Mouse (Mus musculus): Measurements from ENCODE around the gene Tmem221.
A peak's percentile ranks its signal among the peaks of the same experiment; 100 is the strongest.

Gene Tmem221

DNA sequence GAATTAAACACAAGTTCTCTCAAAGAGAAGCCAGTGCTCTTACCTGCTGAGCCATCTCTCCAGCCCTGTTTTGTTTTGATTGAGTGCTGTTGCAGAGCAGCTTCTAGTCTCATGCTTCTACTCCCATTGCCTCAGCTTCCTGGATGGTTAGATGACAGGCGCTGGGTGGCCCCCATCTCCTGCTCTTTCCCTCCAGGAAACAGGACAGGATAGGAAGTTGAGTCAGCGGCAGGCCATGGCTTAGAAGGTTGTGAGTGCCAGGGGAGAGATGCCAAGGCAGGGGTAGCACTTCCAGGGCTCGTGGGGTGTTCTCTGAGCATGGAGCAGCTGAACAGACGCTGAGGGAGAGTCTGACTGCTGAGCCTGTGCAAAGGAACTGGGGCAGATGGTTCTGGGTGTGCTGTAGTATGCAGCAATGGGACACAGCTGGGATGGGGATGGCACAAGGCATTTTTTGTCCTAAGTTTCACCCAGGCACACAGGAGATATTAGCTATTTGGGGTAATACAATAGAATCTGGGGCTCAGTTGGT lies 19.3 kb upstream of the Tmem221 start:
- no peak for DNase-seq (ENCODE audit: low spot score in 2 of 2)

- no peak for DNase-seq (ENCODE audit: low spot score in 2 of 2)
Observed at GRCm38 (mm10) chr8:71575020-71575419, 16.3 kb upstream of the Tmem221 start.

GRCm38 (mm10) chr8:71574426-71574825 lies 15.8 kb upstream of the Tmem221 start:
- no peak for DNase-seq (ENCODE audit: low spot score in 2 of 2)

DNA sequence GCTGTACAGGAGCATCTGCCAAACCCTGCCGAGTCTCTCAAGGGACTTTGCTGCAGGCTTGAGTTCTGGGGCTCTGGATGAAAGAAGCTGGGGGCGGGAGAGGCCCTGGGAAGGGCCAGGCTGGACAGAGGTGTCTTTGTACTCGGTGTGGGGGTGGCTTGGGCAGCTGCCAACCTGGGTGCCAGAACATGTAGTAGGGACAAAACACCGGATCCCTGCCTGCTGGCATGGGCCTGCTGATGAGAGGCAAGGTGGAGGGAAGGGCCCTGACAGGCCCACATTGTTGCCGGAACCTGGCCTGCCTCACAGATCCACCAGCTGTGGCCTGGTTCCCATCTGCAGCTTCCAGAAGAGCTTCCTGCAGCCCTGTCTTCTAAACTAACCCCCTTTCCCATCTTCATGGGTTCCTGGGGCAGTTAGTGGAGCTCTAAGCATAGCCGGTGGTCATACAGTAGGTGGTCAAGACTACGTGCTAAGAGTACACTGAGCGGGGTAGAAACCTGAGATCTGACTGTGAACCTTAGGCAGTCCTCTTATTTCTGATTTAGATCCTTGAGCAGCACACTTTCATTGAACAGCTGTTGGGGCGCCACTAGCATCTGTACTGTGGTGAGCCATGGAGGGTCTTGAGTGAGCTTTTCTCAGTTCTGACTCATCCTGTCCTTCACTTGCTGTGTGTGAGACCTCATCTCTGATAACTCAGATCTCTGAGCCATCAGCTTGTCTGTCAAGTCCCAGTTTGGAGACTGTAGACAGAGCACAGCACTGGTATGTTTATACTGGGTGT lies 14.4 kb upstream of the Tmem221 start:
- DNase-seq (ENCODE audit: low spot score in 2 of 2), result peak; percentile 68 to 90

- no peak for DNase-seq (ENCODE audit: low spot score in 2 of 2)
Observed at GRCm38 (mm10) chr8:71572077-71572476, 13.4 kb upstream of the Tmem221 start.

DNA sequence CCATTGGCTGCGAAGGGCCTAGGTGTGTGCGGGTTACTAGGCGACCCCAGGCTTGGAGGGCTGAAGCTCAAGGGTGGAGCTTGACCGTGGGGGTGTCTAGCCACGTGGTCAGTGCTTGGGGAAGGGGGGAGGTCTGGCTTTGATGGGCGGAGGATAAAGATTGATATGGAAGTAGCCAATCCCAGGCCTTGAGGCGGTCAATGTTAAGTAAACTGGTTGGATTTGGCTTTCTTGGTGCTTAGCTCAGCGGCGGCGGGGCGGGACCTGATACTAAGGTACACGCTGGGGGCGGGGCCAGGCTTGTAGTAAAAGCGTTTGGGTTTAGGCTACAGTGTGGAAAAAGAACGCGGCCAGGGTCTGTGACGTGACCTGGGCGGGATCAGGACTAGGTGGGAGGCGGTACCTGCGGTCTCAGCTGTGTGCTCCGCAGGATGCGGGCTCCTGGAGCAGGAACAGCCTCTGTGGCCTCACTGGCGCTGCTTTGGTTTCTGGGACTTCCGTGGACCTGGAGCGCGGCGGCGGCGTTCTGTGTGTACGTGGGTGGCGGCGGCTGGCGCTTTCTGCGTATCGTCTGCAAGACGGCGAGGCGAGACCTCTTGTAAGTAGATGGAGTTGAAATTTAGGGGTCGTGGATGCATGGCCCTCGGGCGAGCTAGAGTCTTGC lies 11.8 kb upstream of the Tmem221 start:
- peak; percentile 97 to 98 for DNase-seq (ENCODE audit: low spot score in 2 of 2)

- DNase-seq (ENCODE audit: low spot score in 2 of 2), result peak; percentile 92 to 96
Observed at GRCm38 (mm10) chr8:71569366-71570290, 11.0 kb upstream of the Tmem221 start.

GRCm38 (mm10) chr8:71568941-71569340 lies 10.3 kb upstream of the Tmem221 start:
- no peak for DNase-seq (ENCODE audit: low spot score in 2 of 2)

DNA sequence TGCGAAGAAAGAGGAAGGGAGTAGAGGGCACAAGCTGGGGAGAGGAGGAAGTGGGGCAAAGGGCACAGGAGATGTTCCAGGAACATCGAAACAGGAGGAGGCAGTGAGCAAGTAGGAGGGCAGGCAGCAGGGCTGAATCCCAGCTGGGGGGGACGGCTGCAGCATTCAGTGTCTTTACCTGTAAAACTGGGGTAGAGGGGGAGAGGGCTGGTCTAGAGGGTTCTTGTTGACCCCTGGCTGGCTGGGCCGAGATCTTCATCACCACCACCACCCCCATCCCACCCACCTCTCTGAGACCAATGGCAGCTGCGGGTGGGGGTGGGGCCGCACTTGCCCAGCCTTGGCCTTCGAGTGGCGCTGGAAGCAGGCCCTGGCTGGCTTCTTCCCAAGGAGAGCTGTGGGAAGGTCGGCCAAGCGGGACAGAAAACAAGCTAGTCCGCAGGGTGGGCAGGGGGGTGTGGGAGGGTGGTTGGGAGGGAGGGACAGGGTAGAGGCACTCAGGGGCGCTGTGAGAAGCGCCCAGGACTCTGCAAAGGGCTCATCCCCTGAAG lies 9.8 kb upstream of the Tmem221 start, which contains the start of gene Slc27a1:
Gene Slc27a1, plus strand, starts transcription at position 496 of the 551 bp plus-strand sequence.
- DNase-seq (ENCODE audit: low spot score in 2 of 2), result peak in 1 of 2 experiments; percentile 64

- no peak for DNase-seq (ENCODE audit: low spot score in 2 of 2)
Observed at GRCm38 (mm10) chr8:71567587-71567986, 8.9 kb upstream of the Tmem221 start.

- DNase-seq (ENCODE audit: low spot score in 2 of 2), result no peak
Observed at GRCm38 (mm10) chr8:71566501-71566900, 7.8 kb upstream of the Tmem221 start, which contains the start of gene Nxnl1. Gene Nxnl1 (minus strand): TSS chr8:71566601.

- DNase-seq (ENCODE audit: low spot score in 2 of 2), result no peak
Observed at GRCm38 (mm10) chr8:71563992-71564391, 5.3 kb upstream of the Tmem221 start.

- peak in 1 of 2 experiments; percentile 71 for DNase-seq (ENCODE audit: low spot score in 2 of 2)
Observed at GRCm38 (mm10) chr8:71562751-71563150, 4.1 kb upstream of the Tmem221 start.

DNA sequence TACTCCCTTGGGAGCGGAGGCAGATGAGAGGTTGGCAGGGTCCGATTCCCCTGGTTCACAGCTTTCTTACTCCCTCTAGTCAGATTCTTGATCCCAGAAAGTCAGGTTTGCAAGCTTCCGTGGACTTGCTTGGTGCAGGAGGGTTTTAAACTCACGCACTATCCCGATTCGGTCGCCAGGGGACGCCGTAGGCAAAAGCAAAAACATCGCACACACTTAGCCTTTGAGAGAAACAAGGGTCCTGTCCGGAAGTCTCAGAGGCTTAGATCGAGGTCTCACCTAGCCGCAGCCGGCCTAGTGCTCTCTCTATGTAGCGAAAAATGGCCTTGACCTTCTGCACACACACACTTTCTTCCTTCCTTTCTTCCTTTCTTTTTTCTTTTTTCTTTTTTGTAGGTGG lies 2.7 kb upstream of the Tmem221 start:
- DNase-seq (ENCODE audit: low spot score in 2 of 2), result no peak

DNA sequence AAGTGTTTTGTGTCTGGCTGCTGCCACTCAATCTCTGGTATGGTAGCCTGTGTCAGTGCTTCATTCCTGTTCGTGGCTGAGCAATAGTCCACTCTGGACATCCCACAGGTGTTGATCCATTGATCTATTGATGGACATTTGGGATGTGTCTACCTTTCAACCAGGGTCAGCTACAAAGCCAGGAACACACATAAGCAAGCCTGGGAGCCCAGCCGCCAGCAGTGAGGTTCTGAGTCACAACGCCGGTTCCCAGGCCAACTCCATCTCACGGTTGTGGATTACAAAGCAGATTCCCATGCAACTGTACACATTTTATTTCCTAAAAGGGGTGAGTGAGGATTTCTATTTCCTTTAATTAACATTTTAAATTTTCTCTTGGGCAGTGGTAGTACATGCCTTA lies 2.1 kb upstream of the Tmem221 start:
- DNase-seq (ENCODE audit: low spot score in 2 of 2), result no peak

- DNase-seq (ENCODE audit: low spot score in 2 of 2), result no peak
Observed at GRCm38 (mm10) chr8:71560071-71560470, 1.4 kb upstream of the Tmem221 start.

GRCm38 (mm10) chr8:71558958-71559690 lies 453 bp upstream of the Tmem221 start:
- no peak for DNase-seq (ENCODE audit: low spot score in 2 of 2)

DNA sequence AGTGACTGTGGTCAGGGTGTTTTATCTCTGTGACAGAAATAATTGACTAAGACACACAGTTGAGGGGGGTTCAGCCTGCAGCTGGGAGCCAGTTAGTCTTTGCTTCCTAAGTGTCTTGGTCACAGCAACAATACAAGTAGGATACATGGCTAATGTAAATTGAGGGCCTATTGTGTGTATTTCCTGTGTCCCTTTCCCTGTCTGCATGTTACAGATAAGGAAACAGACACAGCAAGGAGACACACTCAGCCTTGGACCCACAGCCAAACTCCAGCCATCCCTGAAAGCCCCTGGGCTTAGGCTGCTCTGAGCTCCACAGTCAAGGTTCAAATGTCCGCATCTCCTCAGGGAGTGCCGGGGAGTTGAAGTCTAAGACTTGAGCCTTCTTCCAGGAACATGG lies 4.0 kb downstream of the Tmem221 start:
- no peak for DNase-seq (ENCODE audit: low spot score in 2 of 2)

DNA sequence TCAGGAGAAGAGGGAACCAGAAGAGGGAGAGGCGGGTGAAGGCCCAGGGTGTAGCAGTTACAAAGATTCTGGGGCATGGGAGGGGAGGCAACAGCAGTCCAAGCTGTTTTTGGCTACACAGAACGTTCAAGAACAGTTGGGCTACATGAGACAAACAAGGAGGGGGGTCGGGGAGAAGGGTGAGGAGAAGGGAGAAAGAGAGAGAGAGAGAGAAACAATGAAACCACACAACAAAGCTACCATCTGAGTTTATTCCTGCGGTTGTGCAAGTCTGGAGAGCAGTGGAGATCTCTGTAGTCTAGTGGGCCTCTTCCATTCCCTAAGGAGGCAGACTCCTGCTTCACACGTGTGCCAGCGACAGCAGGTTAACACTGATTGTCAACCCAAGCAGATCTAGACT lies 4.7 kb downstream of the Tmem221 start:
- DNase-seq (ENCODE audit: low spot score in 2 of 2), result no peak

DNA sequence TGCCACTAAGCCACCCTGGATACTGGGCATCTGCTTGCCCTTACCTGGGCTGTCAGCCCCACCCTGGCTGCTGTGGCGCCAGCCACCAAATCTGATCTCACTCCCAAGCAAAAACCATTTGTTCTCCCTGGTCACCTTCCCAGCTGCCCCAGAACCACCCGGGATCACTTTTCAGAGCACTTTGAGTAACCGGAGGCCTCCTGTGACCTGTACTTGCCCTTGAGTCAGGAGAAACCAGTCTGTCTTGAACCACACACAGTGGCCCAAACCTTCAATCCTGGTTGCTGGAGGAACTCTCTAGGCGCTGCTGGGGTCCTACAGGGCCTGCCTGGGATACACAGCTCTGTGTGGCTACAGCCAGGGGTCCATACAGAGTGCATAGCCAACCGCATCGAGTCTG lies 5.9 kb downstream of the Tmem221 start:
- no peak for DNase-seq (ENCODE audit: low spot score in 2 of 2)

DNA sequence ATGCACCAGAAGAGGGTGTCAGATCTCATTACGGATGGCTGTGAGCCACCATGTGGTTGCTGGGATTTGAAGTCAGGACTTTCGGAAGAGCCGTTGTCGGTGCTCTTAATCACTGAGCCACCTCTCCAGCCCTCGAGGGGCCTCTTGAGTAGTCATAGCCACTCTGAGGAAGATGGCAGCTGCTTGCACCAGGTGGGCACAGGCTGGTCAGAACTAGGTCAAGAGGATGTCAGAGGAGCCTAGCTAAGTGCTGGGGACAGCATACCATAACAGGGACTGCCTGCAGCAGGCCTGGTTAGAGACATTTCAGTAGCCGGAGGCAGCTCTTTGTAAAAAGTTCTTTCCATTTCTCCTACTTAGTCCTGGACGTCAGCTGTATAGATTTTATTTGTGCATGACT lies 7.9 kb downstream of the Tmem221 start:
- DNase-seq (ENCODE audit: low spot score in 2 of 2), result no peak

Measured in left cerebral cortex, adult 9 months (tissue).